Mouse (Mus musculus): ENCODE results near the gene Pak1. TPM values are rescaled to one million over a fixed set of nuclear protein-coding genes. Genes with fewer than 3 reads are reported as not detected.

Pak1 gene
- polyA plus RNA-seq (2015; fragmentation: Nextera tagmentation; extraction: Ambion mirVana), result 130 and 141 TPM in 2 replicates

- under 1% methylated on average over 35 of the region's 46 CpGs for WGBS
- Histone ChIP-seq H3K27ac (replicated peaks) (peak within 1 kb of the TSS; percentile 83), H3K4me3 (peak within 1 kb of the TSS; percentile 85), H3K9ac (peak within 1 kb of the TSS; percentile 82), H3K9me3 (no peaks in the 10 kb centered on the region), H3K36me3 (no peaks in the 10 kb centered on the region), H3K4me2 (peak within 1 kb of the TSS; percentile 86), H3K27me3 (no peaks in the 10 kb centered on the region), H3K4me1 (replicated peaks) (peaks cover 19% of the 10 kb centered on the region)
- ATAC-seq (ENCODE audit: low FRiP score, low read depth), result peak; percentile 94
These were observed at the start of gene Pak1 for GRCm38 (mm10) chr7:97788190-97788668. Gene Pak1, plus strand, starts transcription at chr7:97788541.

- no peak overlapping the region for H3K4me2 ChIP-seq
- H3K27ac ChIP-seq (replicated peaks), result no peak overlapping the region
- H3K9ac ChIP-seq, result no peak overlapping the region
- H3K36me3 ChIP-seq, result no peaks in the 10 kb centered on the region
- no peak overlapping the region for H3K4me3 ChIP-seq
- WGBS, result 55% methylated on average over 10 of the region's 10 CpGs
- H3K9me3 ChIP-seq, result no peaks in the 10 kb centered on the region
- no peak for ATAC-seq (ENCODE audit: low FRiP score, low read depth)
- peaks cover 18% of the 10 kb centered on the region for H3K4me1 ChIP-seq (replicated peaks)
- no peaks in the 10 kb centered on the region for H3K27me3 ChIP-seq
These were observed 47.4 kb upstream of the Pak1 start for GRCm38 (mm10) chr7:97740948-97741347.

GRCm38 (mm10) chr7:97741756-97742291, 46.5 kb upstream of the Pak1 start:
- Histone ChIP-seq H3K4me3 (no peak overlapping the region), H3K9ac (no peak overlapping the region), H3K9me3 (no peaks in the 10 kb centered on the region), H3K27me3 (no peaks in the 10 kb centered on the region), H3K4me2 (no peak overlapping the region), H3K4me1 (replicated peaks) (peaks cover 11% of the 10 kb centered on the region), H3K36me3 (no peaks in the 10 kb centered on the region), H3K27ac (replicated peaks) (no peak overlapping the region)
- ATAC-seq (ENCODE audit: low FRiP score, low read depth), result no peak
- 26% methylated on average over 1 of the region's 1 CpGs for WGBS

- Histone ChIP-seq H3K9ac (no peak overlapping the region), H3K4me1 (replicated peaks) (peaks cover 5% of the 10 kb centered on the region), H3K36me3 (no peaks in the 10 kb centered on the region), H3K9me3 (no peaks in the 10 kb centered on the region), H3K27ac (replicated peaks) (no peak overlapping the region), H3K27me3 (no peaks in the 10 kb centered on the region), H3K4me2 (no peak overlapping the region), H3K4me3 (no peak overlapping the region)
- 20% methylated on average over 3 of the region's 3 CpGs for WGBS
- peak; percentile 57; the same call in 1 of the 2 replicates for ATAC-seq (ENCODE audit: low FRiP score, low read depth)
These were observed 43.0 kb upstream of the Pak1 start for GRCm38 (mm10) chr7:97745299-97745698.

GRCm38 (mm10) chr7:97747176-97747707, 41.1 kb upstream of the Pak1 start:
- no peaks in the 10 kb centered on the region for H3K9me3 ChIP-seq
- H3K4me1 ChIP-seq (replicated peaks), result peaks cover 5% of the 10 kb centered on the region
- no peaks in the 10 kb centered on the region for H3K27me3 ChIP-seq
- no peak for ATAC-seq (ENCODE audit: low FRiP score, low read depth)
- no peaks in the 10 kb centered on the region for H3K36me3 ChIP-seq
- WGBS, result 75% methylated on average over 4 of the region's 4 CpGs
- H3K4me3 ChIP-seq, result no peak overlapping the region
- no peak overlapping the region for H3K4me2 ChIP-seq
- no peak overlapping the region for H3K9ac ChIP-seq
- no peak overlapping the region for H3K27ac ChIP-seq (replicated peaks)

- peak; percentile 76 for ATAC-seq (ENCODE audit: low FRiP score, low read depth)
- Histone ChIP-seq H3K4me3 (no peak overlapping the region), H3K4me2 (peak overlapping the region; percentile 35)
These were observed 40.4 kb upstream of the Pak1 start for GRCm38 (mm10) chr7:97747787-97748497.

GRCm38 (mm10) chr7:97748527-97749206, 39.7 kb upstream of the Pak1 start:
- Histone ChIP-seq H3K9ac (no peak overlapping the region), H3K4me2 (peak overlapping the region; percentile 35), H3K27me3 (no peaks in the 10 kb centered on the region), H3K4me3 (0 out of 2 replicates have a peak overlapping the region, but pooled peaks have one; percentile 4), H3K9me3 (no peaks in the 10 kb centered on the region), H3K27ac (replicated peaks) (peak overlapping the region; percentile 23; the same call in 1 of the 2 replicates), H3K4me1 (replicated peaks) (peaks cover 5% of the 10 kb centered on the region), H3K36me3 (no peaks in the 10 kb centered on the region)
- 56% methylated on average over 10 of the region's 10 CpGs for WGBS
- ATAC-seq (ENCODE audit: low FRiP score, low read depth), result peak; percentile 39; the same call in 1 of the 2 replicates

More at GRCm38 (mm10) chr7:97747787-97748497, 40.4 kb upstream of the Pak1 start:
- WGBS, result 25% methylated on average over 28 of the region's 28 CpGs
- Histone ChIP-seq H3K4me1 (replicated peaks) (peaks cover 5% of the 10 kb centered on the region), H3K36me3 (no peaks in the 10 kb centered on the region), H3K9me3 (no peaks in the 10 kb centered on the region), H3K27ac (replicated peaks) (no peak overlapping the region), H3K9ac (no peak overlapping the region), H3K27me3 (no peaks in the 10 kb centered on the region)

GRCm38 (mm10) chr7:97749207-97750190, 38.8 kb upstream of the Pak1 start:
- ATAC-seq (ENCODE audit: low FRiP score, low read depth), result no peak
- Histone ChIP-seq H3K27me3 (no peaks in the 10 kb centered on the region), H3K36me3 (no peaks in the 10 kb centered on the region), H3K4me1 (replicated peaks) (peaks cover 5% of the 10 kb centered on the region), H3K4me3 (0 out of 2 replicates have a peak overlapping the region, but pooled peaks have one; percentile 4), H3K9me3 (no peaks in the 10 kb centered on the region), H3K9ac (no peak overlapping the region), H3K4me2 (peak overlapping the region; percentile 24; the same call in 1 of the 2 replicates), H3K27ac (replicated peaks) (peak overlapping the region; percentile 23; the same call in 1 of the 2 replicates)
- WGBS, result 24% methylated on average over 19 of the region's 19 CpGs

GRCm38 (mm10) chr7:97756967-97757881, 31.1 kb upstream of the Pak1 start:
- Histone ChIP-seq H3K4me1 (replicated peaks) (peaks cover 10% of the 10 kb centered on the region), H3K27me3 (no peaks in the 10 kb centered on the region), H3K4me3 (peak overlapping the region; percentile 11), H3K27ac (replicated peaks) (peak overlapping the region; percentile 62), H3K9me3 (no peaks in the 10 kb centered on the region), H3K9ac (0 out of 2 replicates have a peak overlapping the region, but pooled peaks have one; percentile 14), H3K36me3 (no peaks in the 10 kb centered on the region), H3K4me2 (peak overlapping the region; percentile 50)
- 24% methylated on average over 18 of the region's 18 CpGs for WGBS
- ATAC-seq (ENCODE audit: low FRiP score, low read depth), result peak; percentile 93

GRCm38 (mm10) chr7:97764591-97764990, 23.8 kb upstream of the Pak1 start:
- H3K36me3 ChIP-seq, result no peaks in the 10 kb centered on the region
- no peaks in the 10 kb centered on the region for H3K27me3 ChIP-seq
- H3K9me3 ChIP-seq, result no peaks in the 10 kb centered on the region
- no peak overlapping the region for H3K4me3 ChIP-seq
- H3K4me1 ChIP-seq (replicated peaks), result no peaks in the 10 kb centered on the region
- H3K4me2 ChIP-seq, result no peak overlapping the region
- H3K9ac ChIP-seq, result no peak overlapping the region
- ATAC-seq (ENCODE audit: low FRiP score, low read depth), result no peak
- H3K27ac ChIP-seq (replicated peaks), result no peak overlapping the region
- WGBS, result 81% methylated on average over 11 of the region's 11 CpGs

All from hindbrain, embryonic 15.5 days (tissue).